Mouse (Mus musculus): ENCODE measurements around the gene Rnase11. TPM values are rescaled to one million over a fixed set of nuclear protein-coding genes. Genes with fewer than 3 reads are reported as not detected.
A peak's percentile ranks its signal among the peaks of the same experiment; 100 is the strongest.

Gene Rnase11
- polyA plus RNA-seq, 1 experiment from 2014 or later = not detected

DNA sequence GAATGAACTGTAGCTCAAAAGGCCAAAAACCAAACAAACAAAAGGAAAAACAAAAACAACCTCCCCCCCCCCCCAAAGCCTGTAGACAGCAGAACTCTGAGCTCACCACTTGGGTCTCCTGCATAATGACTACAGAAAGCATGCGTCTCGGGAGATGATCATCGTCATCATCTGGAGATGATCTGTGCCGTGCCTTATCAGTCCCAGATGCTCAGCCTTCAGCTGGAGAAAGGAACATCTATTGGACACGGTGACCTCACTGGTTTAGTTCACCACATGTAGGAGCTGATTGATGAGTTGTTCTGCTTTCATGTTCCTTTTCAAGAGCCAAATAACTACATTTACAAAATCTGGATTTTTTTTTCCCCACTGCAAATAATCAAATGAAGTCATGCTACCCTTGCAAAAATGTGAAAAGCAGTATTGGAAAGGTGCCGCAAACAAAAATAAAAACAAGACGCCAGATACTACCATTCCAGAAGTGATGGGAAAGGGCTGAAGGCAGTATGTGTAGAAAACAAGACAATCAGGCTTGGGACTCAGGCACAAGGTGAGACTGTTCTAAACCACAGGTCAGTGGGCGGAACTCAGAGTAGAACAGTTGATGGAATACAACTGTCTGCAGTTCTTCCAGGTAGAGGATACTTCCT lies 42.7 kb downstream of the Rnase11 start, which contains the start of gene Rnase10:
Gene Rnase10 (plus strand): TSS at position 600 of the 650 bp plus-strand sequence.
- Histone ChIP-seq H3K9ac (0 out of 2 replicates have a peak within 1 kb of the TSS, but pooled peaks have one; percentile 43), H3K4me1 (replicated peaks) (peaks cover 24% of the 10 kb centered on the region), H3K27ac (ENCODE audit: poor library complexity, severe bottlenecking) (peak within 1 kb of the TSS; percentile 97), H3K27me3 (replicated peaks) (no peaks in the 10 kb centered on the region), H3K4me3 (no peak within 1 kb of the TSS), H3K36me3 (no peaks in the 10 kb centered on the region), H3K4me2 (0 out of 2 replicates have a peak within 1 kb of the TSS, but pooled peaks have one; percentile 9), H3K9me3 (replicated peaks) (peaks cover 5% of the 10 kb centered on the region; the same call in 1 of the 2 replicates)
- WGBS = 68% methylated on average over 8 of the region's 8 CpGs
- ATAC-seq (ENCODE audit: insufficient number of reproducible peaks, low FRiP score) = no peak

Other genes starting within 250 kb of the Rnase11 start
- gene Ccnb1ip1, start 242.4 kb downstream of the Rnase11 start, polyA plus RNA-seq (2016; fragmentation: Nextera tagmentation; extraction: Ambion mirVana) = not detected in 2 replicates
- 40.4 and 41.2 TPM in 2 replicates for gene Parp2, start 242.3 kb downstream of the Rnase11 start, polyA plus RNA-seq (2016; fragmentation: Nextera tagmentation; extraction: Ambion mirVana)
- 6.0 and 6.1 TPM in 2 replicates for gene Tep1, start 179.6 kb downstream of the Rnase11 start, polyA plus RNA-seq (2016; fragmentation: Nextera tagmentation; extraction: Ambion mirVana)
- 0.08 and 0.09 TPM in 2 replicates for gene Klhl33, start 152.7 kb downstream of the Rnase11 start, polyA plus RNA-seq (2016; fragmentation: Nextera tagmentation; extraction: Ambion mirVana)
- 108 and 111 TPM in 2 replicates for gene Osgep, start 125.3 kb downstream of the Rnase11 start, polyA plus RNA-seq (2016; fragmentation: Nextera tagmentation; extraction: Ambion mirVana)
- gene Apex1, start 125.2 kb downstream of the Rnase11 start, polyA plus RNA-seq (2016; fragmentation: Nextera tagmentation; extraction: Ambion mirVana) = 152 and 159 TPM in 2 replicates
- gene Pip4p1, start 119.3 kb downstream of the Rnase11 start, polyA plus RNA-seq (2016; fragmentation: Nextera tagmentation; extraction: Ambion mirVana) = 33.6 and 37.3 TPM in 2 replicates
- gene Pnp, start 119.1 kb downstream of the Rnase11 start, polyA plus RNA-seq (2016; fragmentation: Nextera tagmentation; extraction: Ambion mirVana) = 39.0 and 43.8 TPM in 2 replicates
- gene Gm49342, start 105.6 kb downstream of the Rnase11 start, polyA plus RNA-seq (2016; fragmentation: Nextera tagmentation; extraction: Ambion mirVana) = not detected in 2 replicates
- 0.17 and 0.32 TPM in 2 replicates for gene Pnp2, start 94.2 kb downstream of the Rnase11 start, polyA plus RNA-seq (2016; fragmentation: Nextera tagmentation; extraction: Ambion mirVana)
- 0.41 TPM in 1 of 2 replicates, not detected in the other for gene Rnase10, start 42.4 kb downstream of the Rnase11 start, polyA plus RNA-seq (2016; fragmentation: Nextera tagmentation; extraction: Ambion mirVana)
- gene Rnase9, start 8.3 kb downstream of the Rnase11 start, polyA plus RNA-seq (2016; fragmentation: Nextera tagmentation; extraction: Ambion mirVana) = not detected in 2 replicates
- 0.51 and 0.70 TPM in 2 replicates for gene Rnase12, start 7.5 kb upstream of the Rnase11 start, polyA plus RNA-seq (2016; fragmentation: Nextera tagmentation; extraction: Ambion mirVana)
- not detected in 2 replicates for gene Olfr750, start 24.3 kb upstream of the Rnase11 start, polyA plus RNA-seq (2016; fragmentation: Nextera tagmentation; extraction: Ambion mirVana)
- 13.7 and 15.0 TPM in 2 replicates for gene Rnase4, start 40.9 kb upstream of the Rnase11 start, polyA plus RNA-seq (2016; fragmentation: Nextera tagmentation; extraction: Ambion mirVana)
- gene Ang, start 41.0 kb upstream of the Rnase11 start, polyA plus RNA-seq (2016; fragmentation: Nextera tagmentation; extraction: Ambion mirVana) = 2.0 and 3.2 TPM in 2 replicates
- gene Eddm3b, start 64.3 kb upstream of the Rnase11 start, polyA plus RNA-seq (2016; fragmentation: Nextera tagmentation; extraction: Ambion mirVana) = not detected in 2 replicates
- 0.29 TPM in 1 of 2 replicates, not detected in the other for gene Rnase6, start 73.7 kb upstream of the Rnase11 start, polyA plus RNA-seq (2016; fragmentation: Nextera tagmentation; extraction: Ambion mirVana)
- gene Rnase1, start 96.6 kb upstream of the Rnase11 start, polyA plus RNA-seq (2016; fragmentation: Nextera tagmentation; extraction: Ambion mirVana) = 0.19 TPM in 1 of 2 replicates, not detected in the other
- gene Rnase2b, start 112.1 kb upstream of the Rnase11 start, polyA plus RNA-seq (2016; fragmentation: Nextera tagmentation; extraction: Ambion mirVana) = not detected in 2 replicates
- gene Ang2, start 149.0 kb upstream of the Rnase11 start, polyA plus RNA-seq (2016; fragmentation: Nextera tagmentation; extraction: Ambion mirVana) = not detected in 2 replicates
- not detected in 2 replicates for gene Ear14, start 153.2 kb upstream of the Rnase11 start, polyA plus RNA-seq (2016; fragmentation: Nextera tagmentation; extraction: Ambion mirVana)
- gene Rnase2a, start 205.9 kb upstream of the Rnase11 start, polyA plus RNA-seq (2016; fragmentation: Nextera tagmentation; extraction: Ambion mirVana) = not detected in 2 replicates